7 mouse cellular contexts compared by ENCODE assay signal in genomic region chr19:7381906-7382247, GRCm38 (mm10). TPM values are rescaled to one million over a fixed set of nuclear protein-coding genes. Genes with fewer than 3 reads are reported as not detected.
DNase-seq lines count a peak whose midpoint lies in the region; ATAC-seq and TF ChIP-seq lines count a peak whose summit lies in the region.

No protein-coding gene starts in this region.

- H3K9me3 ChIP-seq in lung, postnatal 0 days (ENCODE audit: low read length): no peaks in the 10 kb centered on the region
- no peaks in the 10 kb centered on the region; the same call in 1 of the 2 replicates for H3K9me3 ChIP-seq in embryonic facial prominence, embryonic 13.5 days
- H3K9me3 ChIP-seq in limb, embryonic 11.5 days (ENCODE audit: control insufficient read depth, low read length): no peaks in the 10 kb centered on the region; the same call in 1 of the 2 replicates
- no peaks in the 10 kb centered on the region for H3K9me3 ChIP-seq in stomach, embryonic 15.5 days

- H3K27me3 ChIP-seq in lung, postnatal 0 days (replicated peaks; ENCODE audit: insufficient read depth, low read length): no peaks in the 10 kb centered on the region
- H3K27me3 ChIP-seq in embryonic facial prominence, embryonic 13.5 days: no peaks in the 10 kb centered on the region
- H3K27me3 ChIP-seq in limb, embryonic 11.5 days (ENCODE audit: control insufficient read depth, insufficient read depth, low read length): no peaks in the 10 kb centered on the region
- H3K27me3 ChIP-seq in stomach, embryonic 15.5 days (replicated peaks): no peaks in the 10 kb centered on the region

- peaks cover 4% of the 10 kb centered on the region; the same call in 1 of the 2 replicates for H3K4me1 ChIP-seq in lung, postnatal 0 days (ENCODE audit: insufficient read depth, low read depth, low read length)
- H3K4me1 ChIP-seq in embryonic facial prominence, embryonic 13.5 days: peaks cover 34% of the 10 kb centered on the region
- H3K4me1 ChIP-seq in limb, embryonic 11.5 days (ENCODE audit: control insufficient read depth, insufficient read depth, low read length): peaks cover 11% of the 10 kb centered on the region
- peaks cover 21% of the 10 kb centered on the region for H3K4me1 ChIP-seq in stomach, embryonic 15.5 days

- 1% methylated on average over 8 of the region's 8 CpGs for WGBS in lung, postnatal 0 days
- WGBS in embryonic facial prominence, embryonic 13.5 days: under 1% methylated on average over 8 of the region's 8 CpGs
- 2% methylated on average over 8 of the region's 8 CpGs for WGBS in limb, embryonic 11.5 days
- 3% methylated on average over 8 of the region's 8 CpGs for WGBS in stomach, embryonic 15.5 days

- no peaks in the 10 kb centered on the region for H3K36me3 ChIP-seq in lung, postnatal 0 days (ENCODE audit: insufficient read depth, low read length)
- peaks cover 20% of the 10 kb centered on the region for H3K36me3 ChIP-seq in embryonic facial prominence, embryonic 13.5 days
- H3K36me3 ChIP-seq in limb, embryonic 11.5 days (ENCODE audit: control insufficient read depth, insufficient read depth, low read length): no peaks in the 10 kb centered on the region
- H3K36me3 ChIP-seq in stomach, embryonic 15.5 days: no peaks in the 10 kb centered on the region

- peak overlapping the region; percentile 92 for H3K9ac ChIP-seq in lung, postnatal 0 days (replicated peaks; ENCODE audit: low read depth)
- H3K9ac ChIP-seq in embryonic facial prominence, embryonic 13.5 days: peak overlapping the region; percentile 95
- H3K9ac ChIP-seq in limb, embryonic 11.5 days (ENCODE audit: low read length): peak overlapping the region; percentile 94
- peak overlapping the region; percentile 88 for H3K9ac ChIP-seq in stomach, embryonic 15.5 days

- no peak for DNase-seq in lung, postnatal 0 days (ENCODE audit: low spot score)
- no peak for DNase-seq in lung, postnatal 4 days
- DNase-seq in limb, embryonic 11.5 days (ENCODE audit: low spot score): no peak
- no peak for DNase-seq in layer of hippocampus, adult 9-10 months (ENCODE audit: low spot score)
- no peak for DNase-seq in embryo, embryonic 10.5 days (ENCODE audit: low spot score)

- peak overlapping the region; percentile 89 for H3K27ac ChIP-seq in lung, postnatal 0 days (ENCODE audit: low read length)
- H3K27ac ChIP-seq in embryonic facial prominence, embryonic 13.5 days: peak overlapping the region; percentile 93
- peak overlapping the region; percentile 92 for H3K27ac ChIP-seq in limb, embryonic 11.5 days (replicated peaks; ENCODE audit: low read depth, low read length)
- H3K27ac ChIP-seq in stomach, embryonic 15.5 days: peak overlapping the region; percentile 88

- no peak for TF ChIP-seq EP300 in lung, postnatal 0 days (IDR thresholded peaks at IDR 0.05)

- peak overlapping the region; percentile 72 for H3K4me2 ChIP-seq in lung, postnatal 0 days (replicated peaks; ENCODE audit: low read depth, low read length)
- peak overlapping the region; percentile 82 for H3K4me2 ChIP-seq in embryonic facial prominence, embryonic 13.5 days
- H3K4me2 ChIP-seq in limb, embryonic 11.5 days (ENCODE audit: low read depth, severe bottlenecking): peak overlapping the region; percentile 88
- peak overlapping the region; percentile 81 for H3K4me2 ChIP-seq in stomach, embryonic 15.5 days

- peak overlapping the region; percentile 92 for H3K4me3 ChIP-seq in lung, postnatal 0 days (ENCODE audit: low read depth, low read length)
- peak overlapping the region; percentile 85 for H3K4me3 ChIP-seq in embryonic facial prominence, embryonic 13.5 days
- peak overlapping the region; percentile 92 for H3K4me3 ChIP-seq in limb, embryonic 11.5 days (ENCODE audit: low read depth, low read length)
- peak overlapping the region; percentile 72 for H3K4me3 ChIP-seq in stomach, embryonic 15.5 days (replicated peaks)

- TF ChIP-seq CTCF in lung, postnatal 0 days (IDR thresholded peaks at IDR 0.05): no peak

- ATAC-seq in lung, postnatal 0 days: no peak
- no peak for ATAC-seq in embryonic facial prominence, embryonic 13.5 days (ENCODE audit: insufficient number of reproducible peaks, insufficient read depth, low FRiP score, low TSS enrichment, low read depth)
- ATAC-seq in limb, embryonic 11.5 days (ENCODE audit: insufficient number of reproducible peaks, low FRiP score, low TSS enrichment, low read depth): no peak
- no peak for ATAC-seq in stomach, embryonic 15.5 days (ENCODE audit: insufficient read depth, low FRiP score, low read depth)

RNA-seq across cellular contexts. Expression of gene Spindoc, which starts 0.9 kb away (rescaled TPM):
- 16.1 and 17.2 TPM in 2 replicates for polyA plus RNA-seq in lung, postnatal 0 days (2015; fragmentation: Nextera tagmentation; extraction: Ambion mirVana)
- 30.8 and 42.4 TPM in 2 replicates for polyA plus RNA-seq in embryonic facial prominence, embryonic 13.5 days (2015; fragmentation: Nextera tagmentation; extraction: Ambion mirVana)
- 35.1 and 47.9 TPM in 2 replicates for polyA plus RNA-seq in limb, embryonic 11.5 days (2014; fragmentation: Nextera tagmentation; extraction: Ambion mirVana)
- 22.5 and 22.8 TPM in 2 replicates for polyA plus RNA-seq in stomach, embryonic 15.5 days (2015; fragmentation: Nextera tagmentation; extraction: Ambion mirVana)

RNA-seq across cellular contexts. Expression of gene 2700081O15Rik, which starts 35.5 kb away (rescaled TPM):
- 4.4 and 5.0 TPM in 2 replicates for polyA plus RNA-seq in lung, postnatal 0 days (2015; fragmentation: Nextera tagmentation; extraction: Ambion mirVana)
- 10.4 and 11.8 TPM in 2 replicates for polyA plus RNA-seq in embryonic facial prominence, embryonic 13.5 days (2015; fragmentation: Nextera tagmentation; extraction: Ambion mirVana)
- 10.4 and 10.6 TPM in 2 replicates for polyA plus RNA-seq in limb, embryonic 11.5 days (2014; fragmentation: Nextera tagmentation; extraction: Ambion mirVana)
- polyA plus RNA-seq in stomach, embryonic 15.5 days (2015; fragmentation: Nextera tagmentation; extraction: Ambion mirVana): 6.5 and 7.5 TPM in 2 replicates

RNA-seq across cellular contexts. Expression of gene Mark2, which starts 40.2 kb away (rescaled TPM):
- polyA plus RNA-seq in lung, postnatal 0 days (2015; fragmentation: Nextera tagmentation; extraction: Ambion mirVana): 29.8 and 35.9 TPM in 2 replicates
- 42.8 and 47.2 TPM in 2 replicates for polyA plus RNA-seq in embryonic facial prominence, embryonic 13.5 days (2015; fragmentation: Nextera tagmentation; extraction: Ambion mirVana)
- polyA plus RNA-seq in limb, embryonic 11.5 days (2014; fragmentation: Nextera tagmentation; extraction: Ambion mirVana): 46.8 and 53.6 TPM in 2 replicates
- polyA plus RNA-seq in stomach, embryonic 15.5 days (2015; fragmentation: Nextera tagmentation; extraction: Ambion mirVana): 55.7 and 57.7 TPM in 2 replicates
